Mouse (Mus musculus): ENCODE data around the gene Il34.

Gene Il34

GRCm38 (mm10) chr8:110805669-110806068, at the start of gene Il34:
Gene Il34, minus strand, starts transcription at chr8:110805924.
- DNase-seq (ENCODE audit: low read depth, low spot score) = peak; percentile 85

GRCm38 (mm10) chr8:110851186-110851585, 45.5 kb upstream of the Il34 start:
- no peak for DNase-seq (ENCODE audit: low read depth, low spot score)

- DNase-seq (ENCODE audit: low read depth, low spot score) = no peak
Measured at GRCm38 (mm10) chr8:110847645-110848495, 42.1 kb upstream of the Il34 start.

GRCm38 (mm10) chr8:110847171-110847549, 41.4 kb upstream of the Il34 start:
- DNase-seq (ENCODE audit: low read depth, low spot score) = no peak

- DNase-seq (ENCODE audit: low read depth, low spot score) = peak; percentile 92
Measured at GRCm38 (mm10) chr8:110846405-110847170, 40.9 kb upstream of the Il34 start, which contains the start of the genes Cog4 and Sf3b3. Gene Cog4, plus strand, starts transcription at chr8:110846600. Gene Sf3b3, minus strand, starts transcription at chr8:110846787.

GRCm38 (mm10) chr8:110845821-110846404, 40.2 kb upstream of the Il34 start:
- peak; percentile 41 for DNase-seq (ENCODE audit: low read depth, low spot score)

- no peak for DNase-seq (ENCODE audit: low read depth, low spot score)
Measured at GRCm38 (mm10) chr8:110844941-110845340, 39.2 kb upstream of the Il34 start.

- DNase-seq (ENCODE audit: low read depth, low spot score) = peak; percentile 25
Measured at GRCm38 (mm10) chr8:110843207-110843606, 37.5 kb upstream of the Il34 start.

- DNase-seq (ENCODE audit: low read depth, low spot score) = peak; percentile 26
Measured at GRCm38 (mm10) chr8:110842012-110842574, 36.4 kb upstream of the Il34 start.

- DNase-seq (ENCODE audit: low read depth, low spot score) = no peak
Measured at GRCm38 (mm10) chr8:110831956-110832355, 26.2 kb upstream of the Il34 start.

GRCm38 (mm10) chr8:110828511-110828910, 22.8 kb upstream of the Il34 start:
- DNase-seq (ENCODE audit: low read depth, low spot score) = no peak

- no peak for DNase-seq (ENCODE audit: low read depth, low spot score)
Measured at GRCm38 (mm10) chr8:110824861-110825260, 19.1 kb upstream of the Il34 start.

GRCm38 (mm10) chr8:110821960-110822359, 16.2 kb upstream of the Il34 start:
- no peak for DNase-seq (ENCODE audit: low read depth, low spot score)

- no peak for DNase-seq (ENCODE audit: low read depth, low spot score)
Measured at GRCm38 (mm10) chr8:110820257-110820656, 14.5 kb upstream of the Il34 start.

- no peak for DNase-seq (ENCODE audit: low read depth, low spot score)
Measured at GRCm38 (mm10) chr8:110818593-110818992, 12.9 kb upstream of the Il34 start.

- no peak for DNase-seq (ENCODE audit: low read depth, low spot score)
Measured at GRCm38 (mm10) chr8:110816990-110817389, 11.3 kb upstream of the Il34 start.

- DNase-seq (ENCODE audit: low read depth, low spot score) = no peak
Measured at GRCm38 (mm10) chr8:110815308-110815707, 9.6 kb upstream of the Il34 start.

GRCm38 (mm10) chr8:110813081-110813812, 7.5 kb upstream of the Il34 start:
- no peak for DNase-seq (ENCODE audit: low read depth, low spot score)

- DNase-seq (ENCODE audit: low read depth, low spot score) = no peak
Measured at GRCm38 (mm10) chr8:110812349-110813080, 6.8 kb upstream of the Il34 start.

GRCm38 (mm10) chr8:110811793-110812192, 6.1 kb upstream of the Il34 start:
- no peak for DNase-seq (ENCODE audit: low read depth, low spot score)

All from ZHBTc4 (cell line).